Mouse (Mus musculus): ENCODE results near the gene Sardh. TPM values are rescaled to one million over a fixed set of nuclear protein-coding genes. Genes with fewer than 3 reads are reported as not detected.

Gene Sardh
- polyA plus RNA-seq (2015; fragmentation: Nextera tagmentation; extraction: Ambion mirVana): 9.7 and 10.4 TPM in 2 replicates

DNA sequence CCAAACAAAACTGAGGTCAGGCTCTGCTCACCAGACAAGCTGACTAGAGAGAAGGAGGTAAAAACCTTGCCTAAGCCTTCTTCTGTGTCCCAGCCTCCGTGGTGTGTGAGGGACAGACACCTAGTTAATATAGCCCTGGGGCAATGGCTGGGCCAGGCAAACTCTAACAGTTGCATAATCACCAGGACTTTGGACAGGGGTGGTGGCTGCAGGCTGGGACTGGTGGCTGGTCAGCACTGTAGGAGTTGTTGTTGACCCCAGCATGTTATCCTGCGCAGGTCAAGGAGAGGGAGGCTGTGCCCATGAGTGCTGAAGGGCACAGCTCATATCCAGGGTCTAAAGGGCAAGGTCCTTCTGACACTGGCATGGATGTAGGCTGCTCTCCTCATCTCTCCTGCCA, at the start of gene Sardh:
Sardh (minus strand) TSS at position 127 of the 400 bp plus-strand sequence.

DNA sequence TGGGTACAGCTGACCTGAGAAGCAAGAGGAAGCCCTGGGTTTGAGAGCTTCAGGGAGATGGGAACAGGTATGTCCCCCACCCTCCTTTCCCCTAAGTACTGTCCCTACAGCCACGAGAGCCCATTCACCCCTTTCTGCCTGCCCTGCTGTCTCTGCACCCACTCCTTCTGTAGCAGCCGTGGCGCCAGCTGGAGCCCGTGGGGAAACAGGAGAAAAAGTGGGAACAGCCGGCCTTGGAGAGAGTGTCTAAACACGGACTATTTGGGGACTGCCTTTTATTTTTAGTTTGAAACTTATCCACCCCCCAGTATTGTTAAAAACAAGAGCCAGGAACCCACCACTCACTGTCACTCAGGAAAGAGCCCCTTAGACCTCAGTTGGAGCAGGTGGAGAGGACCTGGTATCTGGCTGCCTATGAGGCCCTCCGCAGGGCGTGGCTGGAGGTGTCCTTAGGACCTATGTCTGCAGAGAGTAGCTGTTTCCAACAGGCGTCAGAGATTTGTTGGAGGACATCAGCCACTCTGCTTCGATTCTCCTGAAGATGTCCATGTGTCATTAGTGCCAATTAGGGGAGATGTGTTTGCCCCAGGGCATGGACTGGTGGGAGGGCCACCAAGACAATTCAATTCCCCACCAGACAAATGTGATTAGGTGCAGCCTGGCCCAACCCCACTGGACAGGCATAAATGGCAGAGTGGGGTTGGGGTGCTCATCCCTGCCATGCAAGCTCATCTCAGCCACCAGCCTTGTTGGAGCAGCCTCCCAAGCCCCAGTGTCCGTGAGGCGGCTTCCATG, 83.1 kb downstream of the Sardh start, which contains the start of gene Dbh:
Dbh (plus strand) TSS at position 438 of the 795 bp plus-strand sequence.

DNA sequence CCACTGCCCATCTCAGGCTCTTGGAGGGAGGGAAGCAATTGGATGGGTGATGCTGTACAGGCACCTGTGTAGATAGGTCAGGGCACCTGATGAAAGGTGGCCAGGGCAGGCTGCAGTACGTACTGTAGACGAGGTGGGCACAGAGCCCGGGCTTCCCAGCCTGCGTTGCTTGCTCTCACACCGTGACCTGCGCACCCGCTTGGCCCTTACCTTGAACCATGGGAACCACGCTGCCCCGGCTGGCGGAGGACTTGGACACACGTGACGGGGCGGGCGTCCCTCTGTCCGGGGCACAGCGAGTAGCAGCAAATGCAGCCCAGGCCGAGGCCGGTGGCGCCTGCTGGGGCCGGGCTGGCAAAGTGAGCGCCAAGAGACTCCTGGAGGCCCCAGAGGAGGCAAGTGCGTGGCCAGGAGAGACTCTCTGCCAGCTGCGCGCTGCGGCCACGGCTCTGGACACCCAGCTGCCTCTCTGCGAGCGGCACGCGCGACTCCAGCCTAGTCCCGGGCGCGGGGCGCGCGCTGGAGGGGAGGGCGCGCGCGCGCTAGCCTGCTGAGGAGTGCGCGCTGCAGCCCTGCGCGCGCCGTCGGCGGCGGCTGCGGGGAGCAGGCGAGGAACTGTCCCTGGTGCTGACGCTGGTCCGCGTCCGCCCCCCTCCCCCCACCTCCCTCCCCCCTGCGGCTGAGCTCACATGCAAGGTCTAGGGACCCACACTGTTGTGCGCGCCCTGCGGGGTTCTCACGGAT, 106.0 kb downstream of the Sardh start, which contains the start of gene Fam163b:
Fam163b (minus strand) TSS at position 542 of the 744 bp plus-strand sequence.

Other genes starting within 250 kb of the Sardh start
- gene Cacfd1, start 238.4 kb downstream of the Sardh start, polyA plus RNA-seq (2015; fragmentation: Nextera tagmentation; extraction: Ambion mirVana): 85.5 and 93.0 TPM in 2 replicates
- 23.8 and 25.0 TPM in 2 replicates for gene Slc2a6, start 220.3 kb downstream of the Sardh start, polyA plus RNA-seq (2015; fragmentation: Nextera tagmentation; extraction: Ambion mirVana)
- not detected in 2 replicates for gene Mymk, start 176.2 kb downstream of the Sardh start, polyA plus RNA-seq (2015; fragmentation: Nextera tagmentation; extraction: Ambion mirVana)
- gene Adamtsl2, start 169.0 kb downstream of the Sardh start, polyA plus RNA-seq (2015; fragmentation: Nextera tagmentation; extraction: Ambion mirVana): 4.7 and 4.9 TPM in 2 replicates
- 19.7 and 21.8 TPM in 2 replicates for gene Fam163b, start 105.8 kb downstream of the Sardh start, polyA plus RNA-seq (2015; fragmentation: Nextera tagmentation; extraction: Ambion mirVana)
- 0.11 and 0.17 TPM in 2 replicates for gene Dbh, start 83.1 kb downstream of the Sardh start, polyA plus RNA-seq (2015; fragmentation: Nextera tagmentation; extraction: Ambion mirVana)
- 11.5 and 12.6 TPM in 2 replicates for gene Vav2, start 178.7 kb upstream of the Sardh start, polyA plus RNA-seq (2015; fragmentation: Nextera tagmentation; extraction: Ambion mirVana)
- gene Brd3os, start 194.0 kb upstream of the Sardh start, polyA plus RNA-seq (2015; fragmentation: Nextera tagmentation; extraction: Ambion mirVana): 38.1 and 43.0 TPM in 2 replicates